Mouse (Mus musculus): ENCODE measurements around the gene Trappc6a. TPM values are rescaled to one million over a fixed set of nuclear protein-coding genes. Genes with fewer than 3 reads are reported as not detected.

The Trappc6a gene
- total and polyA plus RNA-seq, 3 experiments, result 41.1 to 201 (median 72.2) TPM

- H3K4me3 ChIP-seq (replicated peaks in 1 of 3; ENCODE audit: low read depth in 2 of 3, low read length in 2 of 3, poor library complexity in 1 of 3), result no peak overlapping the region
- H3K27ac ChIP-seq (ENCODE audit: insufficient read depth, low read depth), result no peak overlapping the region
- no peak for DNase-seq (ENCODE audit: extremely low read depth)
- no peaks in the 10 kb centered on the region for H3K79me2 ChIP-seq (replicated peaks; ENCODE audit: control insufficient read depth, extremely low read depth, insufficient read depth, poor library complexity, severe bottlenecking)
- no peak overlapping the region for H3K9ac ChIP-seq (ENCODE audit: insufficient read depth, low read depth)
- H3K36me3 ChIP-seq (replicated peaks in 1 of 2; ENCODE audit: control insufficient read depth in 1 of 2, insufficient read depth in 1 of 2, low read length in 1 of 2), result peaks cover 66 to 89% of the 10 kb centered on the region in 2 experiments
- no peak overlapping the region for H3K4me2 ChIP-seq (ENCODE audit: insufficient read depth, low read depth, poor library complexity, severe bottlenecking)
- in situ Hi-C loops (cut with MboI; ENCODE audit: low pct_ligation_motif_present, low pct_unique_long_range_greater_than_20kb, low sequenced_read_pairs), result no loop called here
- peaks cover 3 to 41% of the 10 kb centered on the region in 2 experiments for H3K4me1 ChIP-seq (ENCODE audit: control insufficient read depth in 1 of 2, insufficient read depth in 2 of 2)
- no peak for TF ChIP-seq UBTF (IDR thresholded peaks at IDR 0.05; ENCODE audit: low read depth, low read length)
- no peak for TF ChIP-seq POLR2A (IDR thresholded peaks at IDR 0.05; ENCODE audit: low read depth, low read length)
- no peak for TF ChIP-seq NRF1 (IDR thresholded peaks at IDR 0.05; ENCODE audit: low read depth, low read length)
- TF ChIP-seq CHD2 (IDR thresholded peaks at IDR 0.05; ENCODE audit: low read length), result no peak
- TF ChIP-seq ZC3H11A (IDR thresholded peaks at IDR 0.05; ENCODE audit: low read depth, low read length), result no peak
- no peak for TF ChIP-seq POLR2AphosphoS2 (IDR thresholded peaks at IDR 0.05; ENCODE audit: low read depth, low read length)
- no peak for TF ChIP-seq ZNF384 (IDR thresholded peaks at IDR 0.05; ENCODE audit: low read depth, low read length)
- dilution Hi-C loops (cut with MboI; ENCODE audit: extremely low pct_ligation_motif_present, extremely low pct_unique_long_range_greater_than_20kb, low sequenced_read_pairs), result no loop called here
- no peaks in the 10 kb centered on the region for H3K27me3 ChIP-seq (replicated peaks)
- H3K9me3 ChIP-seq (replicated peaks; ENCODE audit: low read length), result no peaks in the 10 kb centered on the region
Observed at GRCm38 (mm10) chr7:19532240-19532639, 24.0 kb downstream of the Trappc6a start.

GRCm38 (mm10) chr7:19534676-19535075, 26.5 kb downstream of the Trappc6a start:
- Histone ChIP-seq H3K36me3 (replicated peaks in 1 of 2; ENCODE audit: control insufficient read depth in 1 of 2, insufficient read depth in 1 of 2, low read length in 1 of 2) (peaks cover 62 to 85% of the 10 kb centered on the region in 2 experiments), H3K9ac (ENCODE audit: insufficient read depth, low read depth) (no peak overlapping the region), H3K27ac (ENCODE audit: insufficient read depth, low read depth) (no peak overlapping the region), H3K4me3 (replicated peaks in 1 of 3; ENCODE audit: low read depth in 2 of 3, low read length in 2 of 3, poor library complexity in 1 of 3) (no peak overlapping the region), H3K27me3 (replicated peaks) (no peaks in the 10 kb centered on the region), H3K4me1 (ENCODE audit: control insufficient read depth in 1 of 2, insufficient read depth in 2 of 2) (peaks cover 9 to 44% of the 10 kb centered on the region in 2 experiments), H3K79me2 (replicated peaks; ENCODE audit: control insufficient read depth, extremely low read depth, insufficient read depth, poor library complexity, severe bottlenecking) (peaks cover 4% of the 10 kb centered on the region; the same call in 1 of the 2 replicates), H3K4me2 (ENCODE audit: insufficient read depth, low read depth, poor library complexity, severe bottlenecking) (no peak overlapping the region), H3K9me3 (replicated peaks; ENCODE audit: low read length) (no peaks in the 10 kb centered on the region)
- DNase-seq (ENCODE audit: extremely low read depth), result no peak
- dilution Hi-C loops (cut with MboI; ENCODE audit: extremely low pct_ligation_motif_present, extremely low pct_unique_long_range_greater_than_20kb, low sequenced_read_pairs), result no loop called here
- in situ Hi-C loops (cut with MboI; ENCODE audit: low pct_ligation_motif_present, low pct_unique_long_range_greater_than_20kb, low sequenced_read_pairs), result no loop called here
- TF ChIP-seq ETS1 (conservative IDR thresholded peaks at IDR 0.05; ENCODE audit: low read depth, low read length) (no peak), MAX (IDR thresholded peaks at IDR 0.05; ENCODE audit: low read length) (no peak), RCOR1 (conservative IDR thresholded peaks at IDR 0.05; ENCODE audit: low read depth, low read length) (no peak), NRF1 (IDR thresholded peaks at IDR 0.05; ENCODE audit: low read depth, low read length) (no peak), MYC (IDR thresholded peaks at IDR 0.05; ENCODE audit: low read depth, low read length) (no peak), UBTF (IDR thresholded peaks at IDR 0.05; ENCODE audit: low read depth, low read length) (no peak), EP300 (IDR thresholded peaks at IDR 0.05; ENCODE audit: low read length) (no peak)

GRCm38 (mm10) chr7:19540771-19541566, 32.8 kb downstream of the Trappc6a start:
- in situ Hi-C loops (cut with MboI; ENCODE audit: low pct_ligation_motif_present, low pct_unique_long_range_greater_than_20kb, low sequenced_read_pairs), result loop anchor here (5.0 kb wide), 1 partner anchor 34 kb away; the partner anchor contains the start of genes Bloc1s3 and Trappc6a
- no peak overlapping the region for H3K4me3 ChIP-seq (replicated peaks in 1 of 3; ENCODE audit: low read depth in 2 of 3, low read length in 2 of 3, poor library complexity in 1 of 3)
- H3K36me3 ChIP-seq (replicated peaks in 1 of 2; ENCODE audit: control insufficient read depth in 1 of 2, insufficient read depth in 1 of 2, low read length in 1 of 2), result peaks cover 11 to 75% of the 10 kb centered on the region in 2 experiments
- dilution Hi-C loops (cut with MboI; ENCODE audit: extremely low pct_ligation_motif_present, extremely low pct_unique_long_range_greater_than_20kb, low sequenced_read_pairs), result no loop called here
- H3K9me3 ChIP-seq (replicated peaks; ENCODE audit: low read length), result no peaks in the 10 kb centered on the region
- no peaks in the 10 kb centered on the region for H3K27me3 ChIP-seq (replicated peaks)
- H3K79me2 ChIP-seq (replicated peaks; ENCODE audit: control insufficient read depth, extremely low read depth, insufficient read depth, poor library complexity, severe bottlenecking), result peaks cover 4% of the 10 kb centered on the region
- H3K9ac ChIP-seq (ENCODE audit: insufficient read depth, low read depth), result no peak overlapping the region
- no peak for TF ChIP-seq MYC (IDR thresholded peaks at IDR 0.05; ENCODE audit: low read depth, low read length)
- no peak for TF ChIP-seq JUND (conservative IDR thresholded peaks at IDR 0.05; ENCODE audit: low read depth, low read length)
- no peak for TF ChIP-seq MAFK (IDR thresholded peaks at IDR 0.05; ENCODE audit: insufficient replicate concordance, low read length)
- no peak for TF ChIP-seq ZNF384 (IDR thresholded peaks at IDR 0.05; ENCODE audit: low read depth, low read length)
- TF ChIP-seq TCF12 (IDR thresholded peaks at IDR 0.05; ENCODE audit: low read depth, low read length), result no peak
- no peak for TF ChIP-seq RAD21 (IDR thresholded peaks at IDR 0.05; ENCODE audit: low read depth, low read length)
- no peak for TF ChIP-seq ELF1 (IDR thresholded peaks at IDR 0.05; ENCODE audit: low read depth, low read length)
- no peak for TF ChIP-seq BHLHE40 (IDR thresholded peaks at IDR 0.05; ENCODE audit: low read depth, low read length)
- TF ChIP-seq ETS1 (conservative IDR thresholded peaks at IDR 0.05; ENCODE audit: low read depth, low read length), result no peak
- no peak overlapping the region for H3K27ac ChIP-seq (ENCODE audit: insufficient read depth, low read depth)
- peaks cover 12 to 54% of the 10 kb centered on the region in 2 experiments for H3K4me1 ChIP-seq (ENCODE audit: control insufficient read depth in 1 of 2, insufficient read depth in 2 of 2)
- no peak overlapping the region for H3K4me2 ChIP-seq (ENCODE audit: insufficient read depth, low read depth, poor library complexity, severe bottlenecking)
- DNase-seq (ENCODE audit: extremely low read depth), result no peak
